Mouse (Mus musculus): ENCODE results near the gene Cfl2. TPM values are rescaled to one million over a fixed set of nuclear protein-coding genes. Genes with fewer than 3 reads are reported as not detected.

Cfl2 gene
- polyA plus RNA-seq (2012; fragmentation: generic; extraction: Trizol), result 10 to 100 TPM; 11.4 to 31.2 TPM

DNA sequence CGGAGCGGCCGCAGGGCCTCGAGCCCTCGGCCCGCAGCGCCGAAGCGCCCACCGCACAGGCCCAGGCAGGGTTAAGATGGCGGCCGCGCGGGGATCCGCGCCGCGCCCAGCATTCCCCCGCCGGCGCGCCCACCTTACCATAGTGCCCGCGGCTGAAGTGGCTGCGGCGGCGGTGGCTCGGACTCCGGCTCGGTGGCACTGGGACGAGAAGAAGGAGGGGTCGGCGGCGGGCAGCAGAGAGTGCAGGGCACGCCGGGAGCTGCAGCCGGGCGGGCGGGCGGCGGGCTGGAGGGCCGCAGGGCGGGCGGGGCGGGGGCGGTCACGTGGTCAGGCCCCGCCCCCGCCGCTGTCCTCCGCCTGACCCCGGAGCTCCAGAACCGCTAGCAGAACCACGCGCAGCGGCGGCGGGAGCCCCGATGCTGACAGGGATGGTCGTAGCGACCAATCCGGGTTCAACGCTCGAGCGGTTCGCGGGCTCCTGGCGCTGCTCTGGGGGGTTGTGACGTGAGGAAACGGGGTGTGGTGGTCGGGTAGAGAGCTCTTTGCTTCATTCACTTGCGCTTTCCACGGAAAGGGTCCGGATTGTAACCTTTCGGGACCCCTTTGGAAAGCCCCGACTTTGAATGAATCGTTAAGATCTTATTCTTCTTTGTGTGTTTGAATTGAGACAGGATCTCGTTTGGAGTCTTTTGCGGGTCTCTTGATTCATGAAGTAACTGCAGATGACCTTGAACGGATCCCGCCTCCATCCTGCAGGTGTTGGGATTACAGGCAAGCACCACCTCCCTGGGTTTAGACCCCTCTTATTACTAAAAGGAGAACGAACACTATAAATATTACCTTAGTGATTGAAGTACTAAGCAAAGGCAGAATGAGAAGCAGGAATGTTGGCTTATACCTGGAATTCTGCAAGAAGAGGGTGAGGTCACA, at the start of gene Cfl2:
TSS of gene Cfl2 (minus strand) at position 272 of the 930 bp plus-strand sequence.

Other genes starting within 250 kb of the Cfl2 start
- gene Sptssa, start 206.3 kb downstream of the Cfl2 start, polyA plus RNA-seq (2012; fragmentation: generic; extraction: Trizol), result 10 to 100 TPM in 1 of 2 experiments, 1 to 10 TPM in 1; 3.8 to 40.8 TPM
- gene Eapp, start 167.0 kb downstream of the Cfl2 start, polyA plus RNA-seq (2012; fragmentation: generic; extraction: Trizol), result 10 to 100 TPM in 1 of 2 experiments, 1 to 10 TPM in 1; 7.9 to 28.8 TPM
- gene Snx6, start 67.2 kb downstream of the Cfl2 start, polyA plus RNA-seq (2012; fragmentation: generic; extraction: Trizol), result 10 to 100 TPM in 1 of 2 experiments, 1 to 10 TPM in 1; 3.1 to 39.0 TPM
- not detected for gene Gm20403, start 123.7 kb upstream of the Cfl2 start, polyA plus RNA-seq (2012; fragmentation: generic; extraction: Trizol)
- gene Baz1a, start 151.5 kb upstream of the Cfl2 start, polyA plus RNA-seq (2012; fragmentation: generic; extraction: Trizol), result 1 to 10 TPM; 1.6 to 2.1 TPM
- 1 to 10 TPM in 1 of 2 experiments, under 1 TPM in 1; 0.39 to 4.2 TPM for gene 2700097O09Rik, start 217.2 kb upstream of the Cfl2 start, polyA plus RNA-seq (2012; fragmentation: generic; extraction: Trizol)
- 1 to 10 TPM in 1 of 2 experiments, under 1 TPM in 1; 0.78 to 6.1 TPM for gene Srp54a, start 217.4 kb upstream of the Cfl2 start, polyA plus RNA-seq (2012; fragmentation: generic; extraction: Trizol)